Mouse (Mus musculus): ENCODE measurements around the gene Gpd2.

DNA sequence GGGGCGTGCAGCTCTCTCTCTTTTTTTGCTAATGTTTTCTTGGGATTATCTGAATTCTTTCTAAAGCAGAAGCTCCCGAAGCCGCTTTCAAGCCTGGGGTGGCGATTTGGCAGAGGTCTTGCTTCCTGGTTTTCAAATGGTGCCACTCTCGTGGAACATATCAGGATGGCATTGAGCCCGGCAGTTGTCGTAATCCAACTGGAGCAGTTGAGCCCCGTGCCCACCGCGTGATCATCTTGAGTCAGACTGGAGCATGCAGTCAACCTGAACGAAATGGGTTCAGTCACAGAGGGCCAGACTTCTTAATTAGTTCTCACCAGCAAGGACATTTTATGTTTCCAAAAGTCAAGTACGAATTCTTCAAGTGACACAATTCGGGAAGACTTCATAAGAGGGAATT, 158.6 kb downstream of the Gpd2 start:
- no peak for TF ChIP-seq USF1 (IDR thresholded peaks at IDR 0.05; ENCODE audit: low read depth, low read length)
- TF ChIP-seq ZNF384 (IDR thresholded peaks at IDR 0.05; ENCODE audit: low read depth, low read length), result no peak
- TF ChIP-seq CTCF (conservative IDR thresholded peaks at IDR 0.05 in 1 of 2, IDR thresholded peaks at IDR 0.05 in 1 of 2; ENCODE audit: low read depth in 2 of 2, low read length in 2 of 2), result no peak
- TF ChIP-seq CHD2 (IDR thresholded peaks at IDR 0.05; ENCODE audit: low read length), result no peak
- no peak for TF ChIP-seq BHLHE40 (IDR thresholded peaks at IDR 0.05; ENCODE audit: low read depth, low read length)
- no peak for TF ChIP-seq TCF12 (IDR thresholded peaks at IDR 0.05; ENCODE audit: low read depth, low read length)
- no peak for TF ChIP-seq MYC (IDR thresholded peaks at IDR 0.05; ENCODE audit: low read depth, low read length)
